In the genomic region with DNA sequence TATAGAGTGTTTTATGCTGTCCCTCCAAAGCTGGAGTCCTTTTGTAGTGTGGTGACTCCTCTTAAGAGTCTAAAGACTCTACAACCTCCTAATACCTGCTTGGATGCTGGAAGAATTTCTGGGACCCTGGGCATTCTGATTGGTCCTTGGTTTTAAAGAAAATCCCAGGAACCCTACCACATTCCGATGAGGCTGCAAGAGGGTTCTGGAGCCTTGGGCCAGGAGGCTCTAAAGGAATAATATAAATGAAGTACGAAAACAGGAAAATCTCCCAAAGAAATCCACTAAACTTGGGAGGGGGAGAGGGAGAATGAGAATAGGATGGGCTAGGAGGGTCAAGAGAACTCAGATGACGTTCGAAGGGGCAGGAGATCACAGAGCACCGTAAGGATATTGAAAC, we compare ENCODE assay signal across 8 mouse cellular contexts. TPM values are rescaled to one million over a fixed set of nuclear protein-coding genes. Genes with fewer than 3 reads are reported as not detected.
DNase-seq lines count a peak whose midpoint lies in the region; ATAC-seq and TF ChIP-seq lines count a peak whose summit lies in the region.

No protein-coding gene starts in this region.

- in situ Hi-C loops in CH12.LX (cut with MboI; ENCODE audit: low pct_ligation_motif_present, low pct_unique_long_range_greater_than_20kb, low sequenced_read_pairs), result no loop called here

- DNase-seq in heart, postnatal 4 days, result no peak
- DNase-seq in CH12.LX (ENCODE audit: extremely low read depth), result no peak
- DNase-seq in B cell, adult 2 months, result no peak
- no peak for DNase-seq in right cerebral cortex, adult 18-20 months
- DNase-seq in gastrocnemius, postnatal 25 days, result no peak

- H3K79me2 ChIP-seq in CH12.LX (replicated peaks; ENCODE audit: control insufficient read depth, extremely low read depth, insufficient read depth, poor library complexity, severe bottlenecking), result no peaks in the 10 kb centered on the region

- peak overlapping the region; percentile 91 for H3K4me2 ChIP-seq in heart, embryonic 11.5 days
- H3K4me2 ChIP-seq in CH12.LX (ENCODE audit: insufficient read depth, low read depth, poor library complexity, severe bottlenecking), result peak overlapping the region; percentile 78
- peak overlapping the region; percentile 74 for H3K4me2 ChIP-seq in forebrain, embryonic 13.5 days
- H3K4me2 ChIP-seq in liver, embryonic 15.5 days, result peak overlapping the region; percentile 89

- ATAC-seq in heart, embryonic 11.5 days (replicated peaks; ENCODE audit: insufficient number of reproducible peaks, low FRiP score, low TSS enrichment), result no peak
- ATAC-seq in forebrain, embryonic 13.5 days, result peak; percentile 1; the same call in 1 of the 2 replicates
- ATAC-seq in liver, embryonic 15.5 days (ENCODE audit: insufficient read depth), result no peak

- H3K27me3 ChIP-seq in heart, embryonic 11.5 days (ENCODE audit: control insufficient read depth, insufficient read depth, low read length), result no peaks in the 10 kb centered on the region
- no peaks in the 10 kb centered on the region for H3K27me3 ChIP-seq in CH12.LX (replicated peaks)
- no peaks in the 10 kb centered on the region for H3K27me3 ChIP-seq in forebrain, embryonic 13.5 days
- no peaks in the 10 kb centered on the region for H3K27me3 ChIP-seq in liver, embryonic 15.5 days

- peak overlapping the region; percentile 74 for H3K4me3 ChIP-seq in heart, embryonic 11.5 days (ENCODE audit: low read depth, low read length)
- H3K4me3 ChIP-seq in CH12.LX (replicated peaks in 1 of 3; ENCODE audit: low read depth in 2 of 3, low read length in 2 of 3, poor library complexity in 1 of 3), result peak overlapping the region; percentile 62 to 90 (median 74)
- peak overlapping the region; percentile 56 for H3K4me3 ChIP-seq in forebrain, embryonic 13.5 days
- peak overlapping the region; percentile 90 for H3K4me3 ChIP-seq in liver, embryonic 15.5 days (replicated peaks)

- dilution Hi-C loops in CH12.LX (cut with MboI; ENCODE audit: extremely low pct_ligation_motif_present, extremely low pct_unique_long_range_greater_than_20kb, low sequenced_read_pairs), result no loop called here

- TF ChIP-seq RAD21 in CH12.LX (IDR thresholded peaks at IDR 0.05; ENCODE audit: low read depth, low read length), result no peak

- H3K27ac ChIP-seq in heart, embryonic 11.5 days (ENCODE audit: low read depth, low read length), result peak overlapping the region; percentile 93
- peak overlapping the region; percentile 83; the same call in 1 of the 2 replicates for H3K27ac ChIP-seq in CH12.LX (ENCODE audit: insufficient read depth, low read depth)
- peak overlapping the region; percentile 90 for H3K27ac ChIP-seq in forebrain, embryonic 13.5 days
- H3K27ac ChIP-seq in liver, embryonic 15.5 days (replicated peaks), result peak overlapping the region; percentile 95

- 0 out of 2 replicates have a peak, but pooled peaks cover 2% of the 10 kb centered on the region for H3K36me3 ChIP-seq in heart, embryonic 11.5 days (ENCODE audit: control insufficient read depth, insufficient read depth, low read length)
- peaks cover 0 to 35% of the 10 kb centered on the region in 2 experiments for H3K36me3 ChIP-seq in CH12.LX (replicated peaks in 1 of 2; ENCODE audit: control insufficient read depth in 1 of 2, insufficient read depth in 1 of 2, low read length in 1 of 2)
- H3K36me3 ChIP-seq in forebrain, embryonic 13.5 days (ENCODE audit: poor library complexity, severe bottlenecking), result peaks cover 13% of the 10 kb centered on the region
- H3K36me3 ChIP-seq in liver, embryonic 15.5 days (replicated peaks), result peaks cover 9% of the 10 kb centered on the region; the same call in 1 of the 2 replicates

- TF ChIP-seq CTCF in CH12.LX (conservative IDR thresholded peaks at IDR 0.05 in 1 of 2, IDR thresholded peaks at IDR 0.05 in 1 of 2; ENCODE audit: low read depth in 2 of 2, low read length in 2 of 2), result no peak

- WGBS in heart, embryonic 11.5 days (ENCODE audit: insufficient replicate concordance), result 6% methylated on average over 5 of the region's 5 CpGs
- 2% methylated on average over 5 of the region's 5 CpGs for WGBS in forebrain, embryonic 13.5 days
- 2% methylated on average over 5 of the region's 5 CpGs for WGBS in liver, embryonic 15.5 days (ENCODE audit: insufficient replicate concordance)

- TF ChIP-seq POLR2A in CH12.LX (IDR thresholded peaks at IDR 0.05; ENCODE audit: low read depth, low read length), result no peak

- peaks cover 3% of the 10 kb centered on the region for H3K4me1 ChIP-seq in heart, embryonic 11.5 days (ENCODE audit: control insufficient read depth, insufficient read depth, low read length)
- H3K4me1 ChIP-seq in CH12.LX (ENCODE audit: control insufficient read depth in 1 of 2, insufficient read depth in 2 of 2), result peaks cover 5 to 36% of the 10 kb centered on the region in 2 experiments
- peaks cover 31% of the 10 kb centered on the region for H3K4me1 ChIP-seq in forebrain, embryonic 13.5 days
- H3K4me1 ChIP-seq in liver, embryonic 15.5 days (replicated peaks), result peaks cover 39% of the 10 kb centered on the region

- no peak for TF ChIP-seq EP300 in CH12.LX (IDR thresholded peaks at IDR 0.05; ENCODE audit: low read length)

- no peaks in the 10 kb centered on the region for H3K9me3 ChIP-seq in heart, embryonic 11.5 days (replicated peaks; ENCODE audit: control insufficient read depth, low read length)
- no peaks in the 10 kb centered on the region for H3K9me3 ChIP-seq in CH12.LX (replicated peaks; ENCODE audit: low read length)
- no peaks in the 10 kb centered on the region for H3K9me3 ChIP-seq in forebrain, embryonic 13.5 days (replicated peaks)
- H3K9me3 ChIP-seq in liver, embryonic 15.5 days (replicated peaks), result no peaks in the 10 kb centered on the region

- H3K9ac ChIP-seq in heart, embryonic 11.5 days (ENCODE audit: low read depth, low read length), result peak overlapping the region; percentile 95
- peak overlapping the region; percentile 96 for H3K9ac ChIP-seq in CH12.LX (ENCODE audit: insufficient read depth, low read depth)
- peak overlapping the region; percentile 80 for H3K9ac ChIP-seq in forebrain, embryonic 13.5 days
- H3K9ac ChIP-seq in liver, embryonic 15.5 days, result peak overlapping the region; percentile 91

TF ChIP-seq in CH12.LX, 34 proteins besides CTCF, POLR2A, EP300 and RAD21 (continues in another document):
- TF ChIP-seq USF2 (conservative IDR thresholded peaks at IDR 0.05; ENCODE audit: low read depth, low read length) (no peak), ELF1 (IDR thresholded peaks at IDR 0.05; ENCODE audit: low read depth, low read length) (no peak), IRF4 (IDR thresholded peaks at IDR 0.05; ENCODE audit: low read depth, low read length) (no peak), PAX5 (IDR thresholded peaks at IDR 0.05; ENCODE audit: low read length) (no peak), NRF1 (IDR thresholded peaks at IDR 0.05; ENCODE audit: low read depth, low read length) (no peak), MAFK (IDR thresholded peaks at IDR 0.05; ENCODE audit: insufficient replicate concordance, low read length) (no peak)

RNA-seq across cellular contexts. Expression of a gene that starts 0.5 kb away (rescaled TPM):
- polyA plus RNA-seq in heart, embryonic 11.5 days (2014; fragmentation: Nextera tagmentation; extraction: Ambion mirVana), result 99.1 and 99.6 TPM in 2 replicates
- total RNA-seq in heart, postnatal 4 days (2021), result 10 to 100 TPM; 58.5 to 67.0 TPM
- total RNA-seq in CH12.LX (2012; rRNA removed), result 69.3 and 74.1 TPM in 2 replicates
- 37.2 and 37.4 TPM in 2 replicates for total RNA-seq in CH12.LX (2014; rRNA removed)
- 44.6 and 50.3 TPM in 2 replicates for polyA plus RNA-seq in CH12.LX (2012; ENCODE audit: insufficient read length, low read depth)
- 97.5 TPM in 2 replicates for polyA plus RNA-seq in forebrain, embryonic 13.5 days (2015; fragmentation: Nextera tagmentation; extraction: Ambion mirVana)
- polyA plus RNA-seq in liver, embryonic 15.5 days (2015; fragmentation: Nextera tagmentation; extraction: Ambion mirVana), result 42.2 and 46.8 TPM in 2 replicates
- total RNA-seq in gastrocnemius, postnatal 25 days (2021), result 10 to 100 TPM; 32.0 to 38.1 TPM

RNA-seq across cellular contexts. Expression of a gene that starts 0.8 kb away (rescaled TPM):
- polyA plus RNA-seq in heart, embryonic 11.5 days (2014; fragmentation: Nextera tagmentation; extraction: Ambion mirVana), result 28.7 and 28.9 TPM in 2 replicates
- total RNA-seq in heart, postnatal 4 days (2021), result 10 to 100 TPM; 44.8 to 53.8 TPM
- 41.6 and 45.1 TPM in 2 replicates for total RNA-seq in CH12.LX (2012; rRNA removed)
- total RNA-seq in CH12.LX (2014; rRNA removed), result 26.9 and 27.8 TPM in 2 replicates
- polyA plus RNA-seq in CH12.LX (2012; ENCODE audit: insufficient read length, low read depth), result 49.8 and 53.5 TPM in 2 replicates
- 35.6 and 36.4 TPM in 2 replicates for polyA plus RNA-seq in forebrain, embryonic 13.5 days (2015; fragmentation: Nextera tagmentation; extraction: Ambion mirVana)
- 31.4 and 32.6 TPM in 2 replicates for polyA plus RNA-seq in liver, embryonic 15.5 days (2015; fragmentation: Nextera tagmentation; extraction: Ambion mirVana)
- total RNA-seq in gastrocnemius, postnatal 25 days (2021), result 10 to 100 TPM; 15.6 to 15.9 TPM

RNA-seq across cellular contexts. Expression of a gene that starts 10.2 kb away (rescaled TPM):
- 3.0 and 3.7 TPM in 2 replicates for polyA plus RNA-seq in heart, embryonic 11.5 days (2014; fragmentation: Nextera tagmentation; extraction: Ambion mirVana)
- 10 to 100 TPM in 1 of 2 experiments, 1 to 10 TPM in 1; 9.1 to 12.4 TPM for total RNA-seq in heart, postnatal 4 days (2021)
- total RNA-seq in CH12.LX (2012; rRNA removed) (not detected in 2 replicates), CH12.LX (2014; rRNA removed) (not detected in 2 replicates)
- polyA plus RNA-seq in CH12.LX (2012; ENCODE audit: insufficient read length, low read depth), result 0.11 TPM in 1 of 2 replicates, not detected in the other
- polyA plus RNA-seq in forebrain, embryonic 13.5 days (2015; fragmentation: Nextera tagmentation; extraction: Ambion mirVana), result 9.3 and 14.2 TPM in 2 replicates
- polyA plus RNA-seq in liver, embryonic 15.5 days (2015; fragmentation: Nextera tagmentation; extraction: Ambion mirVana), result not detected in 2 replicates
- total RNA-seq in gastrocnemius, postnatal 25 days (2021), result 1 to 10 TPM; 1.1 to 2.5 TPM

RNA-seq across cellular contexts. Expression of a gene that starts 17.4 kb away (rescaled TPM):
- 1.6 and 2.5 TPM in 2 replicates for polyA plus RNA-seq in heart, embryonic 11.5 days (2014; fragmentation: Nextera tagmentation; extraction: Ambion mirVana)
- total RNA-seq in heart, postnatal 4 days (2021), result 1 to 10 TPM; 1.5 to 2.1 TPM
- total RNA-seq in CH12.LX (2012; rRNA removed), result 4.0 and 4.9 TPM in 2 replicates
- 4.3 and 4.6 TPM in 2 replicates for total RNA-seq in CH12.LX (2014; rRNA removed)
- polyA plus RNA-seq in CH12.LX (2012; ENCODE audit: insufficient read length, low read depth), result 11.4 and 14.9 TPM in 2 replicates
- 0.79 and 0.92 TPM in 2 replicates for polyA plus RNA-seq in forebrain, embryonic 13.5 days (2015; fragmentation: Nextera tagmentation; extraction: Ambion mirVana)
- 3.4 and 3.7 TPM in 2 replicates for polyA plus RNA-seq in liver, embryonic 15.5 days (2015; fragmentation: Nextera tagmentation; extraction: Ambion mirVana)
- total RNA-seq in gastrocnemius, postnatal 25 days (2021), result 1 to 10 TPM; 4.2 TPM

RNA-seq across cellular contexts. Expression of a gene that starts 17.6 kb away (rescaled TPM):
- polyA plus RNA-seq in heart, embryonic 11.5 days (2014; fragmentation: Nextera tagmentation; extraction: Ambion mirVana), result 0.21 TPM in 2 replicates
- not detected for total RNA-seq in heart, postnatal 4 days (2021)
- 1.3 and 2.2 TPM in 2 replicates for total RNA-seq in CH12.LX (2012; rRNA removed)
- total RNA-seq in CH12.LX (2014; rRNA removed), result not detected in 2 replicates
- 1.4 TPM in 1 of 2 replicates, not detected in the other for polyA plus RNA-seq in CH12.LX (2012; ENCODE audit: insufficient read length, low read depth)
- 0.13 and 0.31 TPM in 2 replicates for polyA plus RNA-seq in forebrain, embryonic 13.5 days (2015; fragmentation: Nextera tagmentation; extraction: Ambion mirVana)
- polyA plus RNA-seq in liver, embryonic 15.5 days (2015; fragmentation: Nextera tagmentation; extraction: Ambion mirVana), result 0.10 TPM in 1 of 2 replicates, not detected in the other
- not detected for total RNA-seq in gastrocnemius, postnatal 25 days (2021)
